Mouse (Mus musculus) hindbrain, embryonic 14.5 days (tissue): ENCODE results near the gene Ift122. TPM values are rescaled to one million over a fixed set of nuclear protein-coding genes. Genes with fewer than 3 reads are reported as not detected.
"Not testable (repeated sequence)": the region's sequence is repeated elsewhere in the genome, so short reads cannot be mapped to it uniquely, and the experiment has no call there.

Source experiments
- ATAC-seq: fragments of 200-750 bp; cut with Nextera tagmentation; 2 replicates; pipeline ENCODE4 v1.8.0; 2017; ENCODE audit warnings: moderate number of reproducible peaks, mild to moderate bottlenecking, moderate TSS enrichment, moderate library complexity; ENCODE audit not compliant: low FRiP score
- DNase-seq: peaks from one replicate; pipeline ENCODE4 v3.0.0-alpha.2; 2015; ENCODE audit warnings: low spot score
- H3K27ac ChIP-seq: fragments of 300-500 bp; sonication (generic); 2 replicates; pipeline ENCODE4 v1.5.1; 2014; ENCODE audit warnings: mild to moderate bottlenecking, moderate library complexity
- H3K27me3 ChIP-seq: fragments of 300-500 bp; sonication (generic); 2 replicates; pipeline ENCODE4 v1.6.1; 2014; ENCODE audit warnings: mild to moderate bottlenecking, low read length, mixed read lengths; ENCODE audit not compliant: control insufficient read depth, insufficient read depth
- H3K36me3 ChIP-seq: fragments of 300-500 bp; sonication (generic); replicated peaks from 2 replicates; pipeline ENCODE4 v1.6.1; 2014; ENCODE audit not compliant: control insufficient read depth, insufficient read depth
- H3K4me1 ChIP-seq: fragments of 300-500 bp; sonication (generic); replicated peaks from 2 replicates; pipeline ENCODE4 v1.6.1; 2014; ENCODE audit warnings: antibody characterized with exemption, low read length, mixed read lengths; ENCODE audit not compliant: control insufficient read depth, insufficient read depth
- H3K4me2 ChIP-seq: fragments of 300-500 bp; sonication (generic); replicated peaks from 2 replicates; pipeline ENCODE4 v1.6.1; 2014; ENCODE audit warnings: mild to moderate bottlenecking, moderate library complexity
- H3K4me3 ChIP-seq: fragments of 300-500 bp; sonication (generic); replicated peaks from 2 replicates; pipeline ENCODE4 v1.5.1; 2014; ENCODE audit warnings: mild to moderate bottlenecking, low read length
- H3K9ac ChIP-seq: fragments of 300-500 bp; sonication (generic); 2 replicates; pipeline ENCODE4 v1.6.1; 2014
- H3K9me3 ChIP-seq: fragments of 300-500 bp; sonication (generic); 2 replicates; pipeline ENCODE4 v1.6.1; 2016; ENCODE audit warnings: low read length; ENCODE audit not compliant: control insufficient read depth
- WGBS: fragments of 180-500 bp; shearing (Covaris S2); extraction: QIAGEN DNeasy Blood & Tissue Kit; methylation state at CpG from one replicate; pipeline ENCODE4 v1.1.7; 2014; 5-methylcytosine and 5-hydroxymethylcytosine counted together
- polyA plus RNA-seq: library from polyadenylated mRNA; unstranded; fragments of >200 nt; fragmentation: Nextera tagmentation; extraction: Ambion mirVana; gene quantifications from 2 replicates; pipeline ENCODE4 v1.2.1, GENCODE M21; 2014

Ift122 gene
- polyA plus RNA-seq, 1 experiment from 2014 or later: 26.2 TPM

GRCm38 (mm10) chr6:115815041-115815440 lies 38.2 kb upstream of the Ift122 start:
- Histone ChIP-seq H3K9ac (no peak overlapping the region), H3K4me3 (no peak overlapping the region), H3K27me3 (no peaks in the 10 kb centered on the region), H3K27ac (no peak overlapping the region), H3K4me2 (no peak overlapping the region), H3K36me3 (no peaks in the 10 kb centered on the region), H3K4me1 (no peaks in the 10 kb centered on the region), H3K9me3 (no peaks in the 10 kb centered on the region)
- DNase-seq: no peak
- WGBS: 80% methylated on average over 4 of the region's 4 CpGs
- no peak for ATAC-seq

GRCm38 (mm10) chr6:115818129-115818528 lies 35.1 kb upstream of the Ift122 start:
- Histone ChIP-seq H3K36me3 (no peaks in the 10 kb centered on the region), H3K4me2 (no peak overlapping the region), H3K4me1 (no peaks in the 10 kb centered on the region), H3K9ac (no peak overlapping the region), H3K4me3 (no peak overlapping the region), H3K27ac (no peak overlapping the region), H3K9me3 (no peaks in the 10 kb centered on the region), H3K27me3 (no peaks in the 10 kb centered on the region)
- no peak for ATAC-seq
- 77% methylated on average over 2 of the region's 2 CpGs for WGBS
- DNase-seq: no peak

- H3K27ac ChIP-seq: no peak overlapping the region
- H3K27me3 ChIP-seq: no peaks in the 10 kb centered on the region
- no peak overlapping the region for H3K4me2 ChIP-seq
- no peaks in the 10 kb centered on the region for H3K36me3 ChIP-seq
- H3K4me1 ChIP-seq: no peaks in the 10 kb centered on the region
- H3K4me3 ChIP-seq: no peak overlapping the region
- no peak overlapping the region for H3K9ac ChIP-seq
- WGBS: 90% methylated on average over 8 of the region's 8 CpGs
- no peak for ATAC-seq
- DNase-seq: no peak
- H3K9me3 ChIP-seq: no peaks in the 10 kb centered on the region
Measured at GRCm38 (mm10) chr6:115821216-115821993, 31.9 kb upstream of the Ift122 start.

GRCm38 (mm10) chr6:115823850-115824464 lies 29.3 kb upstream of the Ift122 start:
- WGBS: 8% methylated on average over 4 of the region's 11 CpGs
- H3K9me3 ChIP-seq, H3K9ac ChIP-seq, H3K27me3 ChIP-seq, H3K4me1 ChIP-seq, DNase-seq, H3K36me3 ChIP-seq, H3K27ac ChIP-seq: not testable (repeated sequence)
- peak; percentile 59; the same call in 1 of the 2 replicates for ATAC-seq
- Histone ChIP-seq H3K4me2 (peak overlapping the region; percentile 38), H3K4me3 (peak overlapping the region; percentile 15)

- no peaks in the 10 kb centered on the region for H3K4me1 ChIP-seq
- DNase-seq (no peak), ATAC-seq (no peak)
- no peak overlapping the region for H3K4me2 ChIP-seq
- no peak overlapping the region for H3K4me3 ChIP-seq
- WGBS: 83% methylated on average over 6 of the region's 6 CpGs
- no peaks in the 10 kb centered on the region for H3K9me3 ChIP-seq
- H3K27ac ChIP-seq: no peak overlapping the region
- H3K9ac ChIP-seq: no peak overlapping the region
- no peaks in the 10 kb centered on the region for H3K27me3 ChIP-seq
- no peaks in the 10 kb centered on the region for H3K36me3 ChIP-seq
Measured at GRCm38 (mm10) chr6:115830779-115831601, 22.3 kb upstream of the Ift122 start.

GRCm38 (mm10) chr6:115832152-115832850 lies 21.0 kb upstream of the Ift122 start:
- Histone ChIP-seq H3K4me1 (no peaks in the 10 kb centered on the region), H3K27me3 (no peaks in the 10 kb centered on the region), H3K9ac (no peak overlapping the region), H3K36me3 (no peaks in the 10 kb centered on the region), H3K9me3 (no peaks in the 10 kb centered on the region), H3K4me3 (no peak overlapping the region), H3K27ac (no peak overlapping the region), H3K4me2 (no peak overlapping the region)
- DNase-seq (no peak), ATAC-seq (no peak)
- WGBS: 88% methylated on average over 2 of the region's 2 CpGs

GRCm38 (mm10) chr6:115833861-115834260 lies 19.4 kb upstream of the Ift122 start:
- Histone ChIP-seq H3K4me2 (no peak overlapping the region), H3K9ac (no peak overlapping the region)

GRCm38 (mm10) chr6:115838161-115838597 lies 15.1 kb upstream of the Ift122 start, which contains the start of gene Efcab12:
Efcab12 (minus strand) TSS chr6:115838412.
- Histone ChIP-seq H3K36me3 (peaks cover 6% of the 10 kb centered on the region; the same call in 1 of the 2 replicates), H3K4me3 (peak within 1 kb of the TSS; percentile 34), H3K9me3 (no peaks in the 10 kb centered on the region), H3K9ac (peak within 1 kb of the TSS; percentile 57), H3K4me1 (0 out of 2 replicates have a peak, but pooled peaks cover 6% of the 10 kb centered on the region), H3K27me3 (no peaks in the 10 kb centered on the region), H3K4me2 (peak within 1 kb of the TSS; percentile 81), H3K27ac (peak within 1 kb of the TSS; percentile 41)
- under 1% methylated on average over 19 of the region's 19 CpGs for WGBS
- DNase-seq: peak; percentile 78
- peak; percentile 95 for ATAC-seq

More at GRCm38 (mm10) chr6:115833861-115834260, 19.4 kb upstream of the Ift122 start:
- Histone ChIP-seq H3K4me1 (0 out of 2 replicates have a peak, but pooled peaks cover 6% of the 10 kb centered on the region), H3K4me3 (no peak overlapping the region), H3K27me3 (no peaks in the 10 kb centered on the region), H3K36me3 (no peaks in the 10 kb centered on the region), H3K9me3 (no peaks in the 10 kb centered on the region), H3K27ac (no peak overlapping the region)
- DNase-seq: no peak
- ATAC-seq: no peak
